Mouse (Mus musculus) layer of hippocampus, adult 11-12 months (tissue): ENCODE measurements at regions not wholly inside any gene's neighbourhood (a gene's known extent, or its start where the extent isn't known, plus 50 kb on each side); places are given as distances from the start of the nearest gene placed in this dataset.

Experiments
- DNase-seq: peaks from one replicate; pipeline ENCODE4 v3.0.0; 2022; ENCODE audit warnings: low spot score

DNA sequence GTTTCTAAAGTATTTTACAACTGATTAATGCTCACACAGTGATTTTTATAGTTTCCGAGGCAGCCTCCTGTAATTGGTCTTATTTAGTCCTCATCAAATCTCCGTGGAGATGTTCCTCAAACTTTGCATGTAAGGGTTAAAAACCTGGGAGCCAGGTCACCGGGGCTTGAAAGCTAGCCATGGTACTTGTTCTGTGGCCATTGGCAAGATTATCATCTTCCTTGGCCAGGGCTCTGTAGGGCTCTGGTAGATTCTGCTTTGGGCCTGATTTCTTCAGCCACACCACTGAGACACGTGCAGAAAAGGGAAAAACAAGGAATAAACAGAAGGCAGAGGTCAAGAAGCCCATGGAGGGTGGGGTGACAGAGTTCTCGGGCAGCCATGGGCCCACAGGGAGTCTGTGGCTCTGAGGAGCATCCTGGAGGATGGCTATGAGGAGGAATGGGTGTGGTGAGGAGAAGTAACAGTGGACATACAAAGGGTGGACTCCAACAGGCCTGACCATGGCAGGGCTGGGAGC lies 50.7 kb upstream of the Eps8l3 start:
- no peak for DNase-seq

DNA sequence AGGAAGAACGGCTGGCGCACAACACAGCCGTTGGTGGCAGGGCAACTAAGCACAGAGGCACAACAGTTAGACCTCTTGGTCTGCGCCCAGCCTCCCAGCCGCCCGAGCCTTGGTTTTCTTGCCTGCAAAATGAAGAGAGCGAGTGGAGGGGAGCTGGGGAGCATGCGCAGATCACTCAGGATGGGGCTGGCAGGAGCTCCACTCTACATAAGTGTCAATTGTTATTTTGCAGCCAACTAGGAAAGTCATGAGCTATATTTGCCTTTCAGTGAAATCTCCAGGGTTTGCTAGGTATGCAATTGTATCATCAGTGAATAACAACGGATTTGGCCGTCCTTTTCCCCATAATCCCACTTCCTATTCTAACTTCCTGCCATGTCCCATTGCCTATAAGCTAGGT lies 51.6 kb upstream of the Eps8l3 start:
- peak; percentile 58 for DNase-seq

DNA sequence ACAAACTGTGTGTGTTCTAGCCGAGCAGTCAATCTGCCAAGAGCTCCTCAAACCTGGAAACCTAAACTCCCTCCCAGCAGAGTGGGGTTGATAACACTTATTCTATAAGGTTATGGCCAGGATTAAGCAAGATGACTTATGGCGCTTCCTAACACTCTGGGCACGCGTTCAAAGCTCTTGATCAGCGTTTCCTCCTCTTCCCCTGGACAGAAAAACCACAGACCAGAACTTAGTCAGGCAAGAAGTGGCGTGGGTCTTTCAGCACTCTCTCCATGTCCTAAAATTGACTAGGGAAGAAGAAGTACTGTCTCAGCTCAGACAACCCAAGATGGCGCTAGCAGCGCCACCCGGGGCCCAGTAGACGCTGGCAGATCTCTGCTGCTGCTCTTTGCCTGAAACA lies 52.7 kb upstream of the Eps8l3 start:
- no peak for DNase-seq

DNA sequence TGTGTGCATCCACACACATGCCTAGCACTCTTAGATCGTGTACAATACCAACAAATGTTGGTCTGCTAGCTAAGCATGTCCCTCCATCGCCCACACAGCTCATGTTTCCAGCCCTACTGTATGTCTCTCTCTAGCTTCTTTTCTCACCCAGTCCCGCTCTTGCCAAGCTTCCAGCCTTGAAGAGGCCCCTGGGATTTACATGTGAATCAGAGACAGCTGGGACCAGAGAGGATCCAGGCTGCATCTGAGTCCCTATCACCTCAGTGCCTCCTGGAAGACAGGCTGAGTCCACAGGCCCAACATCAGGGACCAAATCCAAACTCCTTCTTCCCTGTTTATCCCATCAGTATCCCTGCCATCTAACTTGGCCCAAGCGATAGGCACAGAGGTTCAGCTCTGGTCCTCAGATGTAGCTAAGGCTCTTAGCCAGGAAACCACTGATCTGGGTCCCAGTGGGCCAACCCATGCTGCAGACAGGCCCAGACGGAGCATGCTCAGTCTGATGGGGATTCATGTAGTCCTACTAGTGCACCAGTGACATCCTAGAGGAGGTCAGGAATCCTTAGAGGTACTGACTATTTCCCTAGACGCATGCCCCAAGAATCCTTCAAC lies 53.3 kb upstream of the Eps8l3 start:
- no peak for DNase-seq

DNA sequence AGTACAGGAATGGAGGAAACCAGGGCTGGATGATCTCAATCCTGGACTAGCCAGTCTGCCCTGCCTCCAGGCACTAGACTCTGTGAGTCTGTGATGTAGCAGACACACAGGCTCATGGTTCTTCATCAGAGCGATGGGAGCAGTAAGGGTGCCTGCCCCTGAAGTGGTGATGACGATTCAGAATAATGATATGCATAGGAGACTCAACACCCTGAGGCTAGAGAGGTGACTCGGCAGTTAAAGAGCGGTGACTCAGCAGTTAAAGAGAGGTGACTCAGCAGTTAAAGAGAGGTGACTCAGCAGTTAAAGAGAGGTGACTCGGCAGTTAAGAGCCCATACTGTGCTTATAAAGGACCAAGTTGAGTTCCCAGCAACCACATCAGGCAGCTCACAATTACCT lies 53.9 kb upstream of the Eps8l3 start:
- no peak for DNase-seq

DNA sequence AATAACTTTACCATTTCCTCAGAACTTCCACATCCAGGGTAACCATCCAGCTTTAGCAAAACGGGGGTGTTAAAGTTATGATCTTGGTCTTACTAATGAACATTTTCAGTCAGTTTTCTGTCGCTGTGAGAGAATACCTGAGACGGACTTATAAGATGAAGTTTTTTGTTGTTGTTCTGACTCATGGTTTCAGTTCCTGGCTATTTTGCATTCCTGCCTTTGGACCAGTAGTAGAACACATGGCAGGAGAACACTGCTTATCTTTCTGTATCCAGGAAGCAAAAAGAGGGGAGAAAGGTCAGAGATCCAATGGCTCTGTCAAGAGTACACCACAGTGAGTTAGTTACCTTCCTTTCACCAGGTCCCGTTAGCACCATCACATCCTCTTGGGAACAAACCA lies 54.5 kb upstream of the Eps8l3 start:
- no peak for DNase-seq

DNA sequence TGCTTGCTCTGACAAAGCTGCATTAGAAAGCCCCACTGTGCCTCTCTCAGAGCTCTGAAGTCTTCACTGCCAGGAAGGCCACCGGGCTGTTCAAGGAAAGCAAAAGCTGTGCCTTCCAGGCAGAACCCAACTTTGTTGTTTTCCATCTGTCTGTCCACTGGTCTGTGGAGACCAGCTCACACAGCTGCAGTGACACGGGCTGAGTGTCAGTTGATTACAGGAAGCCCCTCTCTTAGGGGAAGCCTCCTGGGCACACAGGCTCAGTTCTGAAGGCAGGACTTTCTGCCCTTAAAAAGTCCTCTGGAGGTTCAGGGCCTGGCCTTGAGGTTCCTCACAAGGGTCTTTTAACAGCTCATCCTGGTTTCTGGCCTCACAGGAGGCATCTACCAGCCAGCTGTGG lies 55.1 kb upstream of the Eps8l3 start:
- no peak for DNase-seq

DNA sequence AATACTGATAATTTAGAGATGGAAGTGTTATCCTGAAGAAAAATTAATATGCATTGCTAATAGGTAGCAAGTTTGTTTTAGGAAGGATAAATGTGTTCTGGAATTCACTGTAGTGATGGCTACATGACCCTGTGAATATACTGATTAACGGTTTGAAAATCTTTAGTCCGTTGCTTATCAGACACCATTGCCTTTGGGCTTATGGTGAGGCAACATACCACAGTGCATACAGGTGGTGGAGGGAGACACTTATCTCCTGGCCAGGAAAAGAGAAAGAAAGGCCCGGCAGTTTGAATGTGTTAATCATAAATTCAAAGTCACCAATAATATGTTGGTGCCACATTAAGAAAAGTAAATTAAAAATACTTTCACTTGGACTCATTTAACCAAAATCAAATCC lies 57.4 kb upstream of the Eps8l3 start:
- DNase-seq, result no peak

DNA sequence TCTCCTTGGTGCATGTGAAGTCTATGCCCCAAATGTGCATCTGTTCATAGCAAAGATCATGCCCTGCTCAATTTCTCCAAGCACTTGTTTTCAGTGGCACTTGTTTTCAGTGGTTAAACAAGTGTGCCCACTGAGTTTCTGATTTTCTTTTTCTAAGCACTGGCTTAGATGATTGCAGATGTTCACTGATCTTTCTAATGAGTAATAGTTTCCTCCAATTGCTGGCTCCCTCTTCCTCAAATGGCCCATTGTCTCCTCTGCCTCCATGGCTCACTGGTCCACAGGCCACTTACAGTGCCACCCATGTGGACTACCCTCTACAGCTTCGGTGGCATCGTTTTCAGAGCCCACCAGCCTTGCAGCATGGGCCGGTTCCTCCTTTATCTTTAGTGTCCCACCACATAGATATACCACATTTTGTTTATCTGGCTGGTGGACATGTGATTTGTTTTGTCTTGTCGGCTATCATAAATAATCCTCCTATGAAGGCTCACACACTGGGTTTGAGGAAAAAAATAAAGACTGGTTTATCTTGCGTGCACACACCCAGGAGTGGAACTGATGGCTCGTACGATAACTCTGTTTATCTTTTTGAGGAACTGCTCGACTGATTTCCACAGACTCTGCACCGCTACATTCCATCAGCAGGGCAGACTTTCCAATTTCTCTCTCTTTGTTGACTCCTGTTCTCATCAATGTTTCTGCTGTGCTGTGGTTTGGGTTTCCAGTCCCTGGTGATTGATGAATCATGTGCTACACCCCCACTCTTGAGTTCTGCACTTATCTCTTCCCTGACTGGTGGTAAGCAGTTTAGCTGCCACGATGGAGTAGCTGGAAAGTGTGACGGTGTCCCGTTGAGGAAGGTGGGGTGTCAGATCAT lies 58.2 kb upstream of the Eps8l3 start:
- no peak for DNase-seq

DNA sequence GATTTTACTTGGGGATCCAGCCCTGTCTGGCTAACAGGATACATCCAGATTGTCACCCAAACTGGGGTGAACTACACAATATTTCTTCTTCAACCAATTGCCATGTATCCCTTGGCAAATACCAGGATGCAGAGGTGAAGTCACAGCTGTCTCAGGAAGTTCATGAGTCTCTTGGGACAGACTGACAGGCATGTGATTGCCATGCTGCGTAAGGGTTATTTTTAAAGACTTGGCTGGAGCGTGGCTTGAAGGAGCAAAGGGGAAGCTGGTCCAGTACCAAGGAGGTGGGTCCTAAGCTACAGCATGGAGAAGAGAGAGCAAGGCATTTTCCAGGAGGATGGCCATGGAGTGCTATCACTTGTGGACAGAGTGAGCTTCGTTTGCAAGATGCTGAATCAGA lies 55.8 kb upstream of the Csf1 start:
- no peak for DNase-seq

DNA sequence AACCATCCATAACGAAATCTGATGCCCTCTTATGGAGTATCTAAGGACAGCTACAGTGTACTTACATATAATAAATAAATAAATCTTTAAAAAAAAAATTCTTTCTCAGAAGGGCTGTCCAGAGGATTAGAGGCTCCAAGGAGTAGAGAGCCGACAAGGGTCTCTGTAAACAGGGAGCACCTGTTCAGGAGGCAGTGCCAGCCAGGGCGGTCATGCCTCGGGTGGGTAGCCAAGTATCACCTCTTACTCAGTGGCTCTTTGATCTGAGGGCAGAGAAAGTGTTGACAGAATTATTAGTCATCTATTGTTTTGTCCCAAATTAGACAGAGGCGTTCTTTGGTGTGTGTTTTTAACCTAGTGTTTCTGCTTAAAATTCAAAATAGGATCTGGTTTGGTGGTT lies 54.0 kb upstream of the Csf1 start:
- no peak for DNase-seq

DNA sequence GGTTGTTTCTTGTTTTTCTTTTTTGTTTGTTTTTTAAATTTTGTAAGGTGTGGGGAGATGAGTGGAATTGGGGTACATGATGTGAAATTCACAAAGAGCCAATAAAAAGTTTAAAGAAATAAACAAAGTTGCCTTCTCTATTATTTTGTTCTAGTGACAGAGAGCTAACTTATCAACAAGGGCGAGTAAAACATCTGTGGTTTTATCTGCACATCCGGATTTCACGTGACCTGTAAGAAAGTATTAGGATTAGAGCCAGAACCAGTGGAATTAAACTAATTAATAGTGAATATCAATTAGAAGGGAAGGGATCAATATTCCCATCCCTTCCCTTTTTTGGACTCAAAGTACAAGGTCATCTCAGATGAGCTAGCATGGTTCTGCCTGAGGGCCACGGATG lies 52.6 kb upstream of the Csf1 start:
- no peak for DNase-seq

DNA sequence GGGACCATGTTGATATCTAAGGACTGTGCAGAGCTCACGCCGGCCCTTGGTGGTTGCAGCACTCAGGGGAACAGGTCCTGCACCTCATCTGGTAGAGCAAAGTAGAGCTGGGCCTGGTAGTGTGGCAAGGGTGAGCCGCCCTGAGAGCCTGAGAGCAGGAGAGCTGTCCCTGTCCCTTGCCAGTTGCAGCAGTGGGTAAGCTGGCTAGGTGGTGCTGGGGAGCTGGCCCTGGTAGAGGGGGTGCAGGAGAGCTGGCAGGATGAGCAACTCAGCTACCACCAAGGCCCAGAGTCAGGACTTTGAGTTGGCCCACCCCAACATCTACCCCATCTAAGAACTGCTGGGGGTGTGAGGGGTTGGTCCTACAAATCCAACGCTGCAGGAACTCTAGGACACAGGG lies 52.1 kb upstream of the Csf1 start:
- no peak for DNase-seq

DNA sequence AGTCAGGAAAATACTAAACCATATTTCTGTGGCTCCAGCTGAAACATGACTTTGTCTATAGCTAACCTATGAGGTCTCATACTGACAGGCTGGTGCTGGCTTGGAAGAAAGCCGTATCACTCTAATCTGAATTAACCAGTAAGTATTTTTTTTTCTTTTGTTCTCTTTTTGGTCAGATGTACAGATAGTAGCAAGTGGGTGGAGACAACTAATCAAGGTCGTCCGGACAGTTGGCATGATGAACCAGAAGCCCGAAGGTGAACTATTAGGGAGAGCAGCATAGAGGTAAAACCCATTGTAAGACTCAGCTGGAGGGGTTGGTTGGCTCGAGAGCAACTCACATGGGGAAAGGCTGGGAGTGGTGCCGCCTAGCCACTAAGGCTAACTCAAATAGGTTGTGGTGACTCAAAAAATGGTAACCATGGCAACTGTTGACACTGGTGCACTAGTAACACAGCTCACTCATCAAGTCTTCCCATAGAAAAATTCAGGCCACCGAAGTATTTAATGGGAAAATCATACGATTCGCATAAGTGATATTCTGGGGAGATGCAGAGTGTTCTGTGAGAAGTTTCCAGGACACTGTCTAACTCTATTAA lies 50.3 kb upstream of the Csf1 start:
- DNase-seq, result no peak
